Mouse (Mus musculus): ENCODE data around the gene Ipmk.

- TF ChIP-seq CHD2 (IDR thresholded peaks at IDR 0.05; ENCODE audit: low read depth, low read length) (no peak), ZNF384 (IDR thresholded peaks at IDR 0.05; ENCODE audit: low read depth, low read length) (no peak), MAFK (IDR thresholded peaks at IDR 0.05; ENCODE audit: insufficient read depth, low read depth, low read length) (no peak)
Measured at GRCm38 (mm10) chr10:71327386-71327785, 20.2 kb upstream of the Ipmk start.

All from ES-E14 (cell line).